Mouse (Mus musculus) lung, adult 2 months (tissue): ENCODE results near the gene Neurod6. TPM values are rescaled to one million over a fixed set of nuclear protein-coding genes. Genes with fewer than 3 reads are reported as not detected.

Experiments
- DNase-seq: peaks from one replicate; pipeline ENCODE4 v3.0.0; 2022
- H3K4me1 ChIP-seq: fragments of 200-500 bp; 2 replicates; pipeline ENCODE4 v1.6.1; 2011; ENCODE audit warnings: low read length; ENCODE audit not compliant: control insufficient read depth, insufficient read depth
- H3K4me3 ChIP-seq: fragments of 200-500 bp; replicated peaks from 2 replicates; pipeline ENCODE3; 2011; ENCODE audit warnings: low read depth, mild to moderate bottlenecking, control low read depth, low read length; ENCODE audit errors: extremely low read depth
- CTCF ChIP-seq: fragments of 200-500 bp; IDR thresholded peaks from 2 replicates; pipeline ENCODE4 v1.5.1; 2011; ENCODE audit warnings: mild to moderate bottlenecking, low read length, control low read depth; ENCODE audit not compliant: insufficient read depth
- POLR2A ChIP-seq: fragments of 200-500 bp; IDR thresholded peaks from 2 replicates; pipeline ENCODE4 v1.6.1; 2011; ENCODE audit warnings: low read depth, mild to moderate bottlenecking, control low read depth, low read length, borderline replicate concordance; ENCODE audit errors: extremely low read depth
- WGBS: fragments of 180-500 bp; shearing (Covaris S2); methylation state at CpG from one replicate; pipeline ENCODE4 v1.1.7; 2018; 5-methylcytosine and 5-hydroxymethylcytosine counted together
- polyA plus RNA-seq: library from polyadenylated mRNA; depleted of rRNA; stranded (reverse); fragments of >200 nt; gene quantifications from 2 replicates; pipeline ENCODE4 v1.2.3, GENCODE M21; 2012; rRNA removed

Gene Neurod6
- polyA plus RNA-seq, 1 experiment = not detected

- TF ChIP-seq CTCF (no peak), POLR2A (no peak)
- 26% methylated on average over 9 of the region's 9 CpGs for WGBS
- Histone ChIP-seq H3K4me3 (no peak overlapping the region), H3K4me1 (no peaks in the 10 kb centered on the region)
- no peak for DNase-seq
Observed at GRCm38 (mm10) chr6:55646824-55647560, 34.1 kb downstream of the Neurod6 start.

GRCm38 (mm10) chr6:55646111-55646823, 34.8 kb downstream of the Neurod6 start:
- Histone ChIP-seq H3K4me1 (no peaks in the 10 kb centered on the region), H3K4me3 (no peak overlapping the region)
- WGBS = 50% methylated on average over 14 of the region's 14 CpGs
- DNase-seq = no peak
- TF ChIP-seq POLR2A (no peak), CTCF (no peak)

GRCm38 (mm10) chr6:55634662-55635061, 46.4 kb downstream of the Neurod6 start:
- Histone ChIP-seq H3K4me3 (no peak overlapping the region), H3K4me1 (no peaks in the 10 kb centered on the region)
- 6% methylated on average over 1 of the region's 1 CpGs for WGBS
- no peak for TF ChIP-seq POLR2A
- TF ChIP-seq CTCF = no peak
- DNase-seq = no peak

Other genes starting within 250 kb of the Neurod6 start
- 2.9 and 3.9 TPM in 2 replicates for gene Adcyap1r1, start 229.3 kb downstream of the Neurod6 start, polyA plus RNA-seq
- 1.9 and 3.0 TPM in 2 replicates for gene Itprid1, start 155.6 kb upstream of the Neurod6 start, polyA plus RNA-seq